Mouse (Mus musculus): ENCODE results near the gene Gart. TPM values are rescaled to one million over a fixed set of nuclear protein-coding genes. Genes with fewer than 3 reads are reported as not detected.

Gene Gart
- polyA plus RNA-seq, 1 experiment from 2014 or later, result 227 TPM

GRCm38 (mm10) chr16:91578980-91579720 lies 67.6 kb downstream of the Gart start:
- Histone ChIP-seq H3K4me3 (ENCODE audit: low read depth, low read length) (no peak overlapping the region), H3K9ac (ENCODE audit: low read depth, low read length) (no peak overlapping the region), H3K4me1 (replicated peaks; ENCODE audit: control insufficient read depth, insufficient read depth, low read length) (no peaks in the 10 kb centered on the region), H3K9me3 (ENCODE audit: control insufficient read depth, low read length) (no peaks in the 10 kb centered on the region), H3K4me2 (no peak overlapping the region), H3K27me3 (replicated peaks; ENCODE audit: control insufficient read depth, insufficient read depth, low read length) (no peaks in the 10 kb centered on the region), H3K36me3 (ENCODE audit: control insufficient read depth, insufficient read depth, low read length) (no peaks in the 10 kb centered on the region), H3K27ac (ENCODE audit: low read depth, low read length) (no peak overlapping the region)
- WGBS, result 83% methylated on average over 14 of the region's 14 CpGs
- no peak for ATAC-seq (replicated peaks; ENCODE audit: low FRiP score)
- no peak for DNase-seq (ENCODE audit: low spot score)

GRCm38 (mm10) chr16:91575151-91575550 lies 71.6 kb downstream of the Gart start:
- Histone ChIP-seq H3K36me3 (ENCODE audit: control insufficient read depth, insufficient read depth, low read length) (no peaks in the 10 kb centered on the region), H3K4me2 (no peak overlapping the region), H3K4me1 (replicated peaks; ENCODE audit: control insufficient read depth, insufficient read depth, low read length) (no peaks in the 10 kb centered on the region), H3K4me3 (ENCODE audit: low read depth, low read length) (no peak overlapping the region), H3K27me3 (replicated peaks; ENCODE audit: control insufficient read depth, insufficient read depth, low read length) (no peaks in the 10 kb centered on the region), H3K27ac (ENCODE audit: low read depth, low read length) (no peak overlapping the region), H3K9ac (ENCODE audit: low read depth, low read length) (no peak overlapping the region), H3K9me3 (ENCODE audit: control insufficient read depth, low read length) (no peaks in the 10 kb centered on the region)
- 78% methylated on average over 13 of the region's 13 CpGs for WGBS
- ATAC-seq (replicated peaks; ENCODE audit: low FRiP score), result no peak
- no peak for DNase-seq (ENCODE audit: low spot score)

Other genes with a start within 250 kb of the Gart start
- 29.8 and 32.9 TPM in 2 replicates for gene Il10rb, start 240.8 kb downstream of the Gart start, polyA plus RNA-seq (2014; fragmentation: Nextera tagmentation; extraction: Ambion mirVana)
- gene Ifnar1, start 161.7 kb downstream of the Gart start, polyA plus RNA-seq (2014; fragmentation: Nextera tagmentation; extraction: Ambion mirVana), result 32.6 and 35.5 TPM in 2 replicates
- gene Ifngr2, start 99.9 kb downstream of the Gart start, polyA plus RNA-seq (2014; fragmentation: Nextera tagmentation; extraction: Ambion mirVana), result 26.2 and 28.7 TPM in 2 replicates
- gene Tmem50b, start 49.2 kb downstream of the Gart start, polyA plus RNA-seq (2014; fragmentation: Nextera tagmentation; extraction: Ambion mirVana), result 13.3 and 14.0 TPM in 2 replicates
- 2.2 and 3.0 TPM in 2 replicates for gene Dnajc28, start 27.9 kb downstream of the Gart start, polyA plus RNA-seq (2014; fragmentation: Nextera tagmentation; extraction: Ambion mirVana)
- gene Son, start 554 bp upstream of the Gart start, polyA plus RNA-seq (2014; fragmentation: Nextera tagmentation; extraction: Ambion mirVana), result 90.9 and 101 TPM in 2 replicates
- 38.3 and 44.4 TPM in 2 replicates for gene Donson, start 41.8 kb upstream of the Gart start, polyA plus RNA-seq (2014; fragmentation: Nextera tagmentation; extraction: Ambion mirVana)
- gene Cryzl1, start 82.0 kb upstream of the Gart start, polyA plus RNA-seq (2014; fragmentation: Nextera tagmentation; extraction: Ambion mirVana), result 56.4 and 57.7 TPM in 2 replicates
- 24.0 and 24.5 TPM in 2 replicates for gene Itsn1, start 82.3 kb upstream of the Gart start, polyA plus RNA-seq (2014; fragmentation: Nextera tagmentation; extraction: Ambion mirVana)